Mouse (Mus musculus) C2C12 (cell line): ENCODE results near the gene Tbc1d9.

Source experiments
- CEBPB ChIP-seq: IDR thresholded peaks from one replicate; pipeline ENCODE4 v1.6.1; 2011; ENCODE audit warnings: low read depth, mild to moderate bottlenecking, control low read depth, moderate library complexity
- CTCF ChIP-seq: IDR thresholded peaks from one replicate; pipeline ENCODE4 v1.5.1; 2011; ENCODE audit not compliant: control insufficient read depth, insufficient read depth, insufficient read length
- FOSL1 ChIP-seq: IDR thresholded peaks from one replicate; pipeline ENCODE4 v1.8.0; 2011; ENCODE audit warnings: mild to moderate bottlenecking, low read length; ENCODE audit not compliant: poor library complexity, insufficient read depth, severe bottlenecking
- MAX ChIP-seq: IDR thresholded peaks from one replicate; pipeline ENCODE4 v1.6.1; 2011; ENCODE audit warnings: mild to moderate bottlenecking, control low read depth
- MYOD1 ChIP-seq: IDR thresholded peaks from one replicate; pipeline ENCODE4 v1.6.1; 2011; ENCODE audit warnings: low read depth; ENCODE audit not compliant: control insufficient read depth, insufficient read length
- MYOG ChIP-seq: IDR thresholded peaks from one replicate; pipeline ENCODE4 v1.6.1; 2011; ENCODE audit not compliant: control insufficient read depth, insufficient read length; ENCODE audit errors: extremely low read depth
- USF1 ChIP-seq: IDR thresholded peaks from one replicate; pipeline ENCODE4 v1.6.1; 2011; ENCODE audit warnings: low read depth, mild to moderate bottlenecking, control low read depth, moderate library complexity

- no peak for TF ChIP-seq CTCF
- TF ChIP-seq MAX: no peak
- TF ChIP-seq USF1: no peak
- TF ChIP-seq CEBPB: no peak
- no peak for TF ChIP-seq MYOD1
- TF ChIP-seq FOSL1: no peak
- TF ChIP-seq MYOG: no peak
These were observed 2.8 kb downstream of the Tbc1d9 start for GRCm38 (mm10) chr8:83167932-83168331.
